Mouse (Mus musculus) ES-Bruce4 (cell line): Measurements from ENCODE around the gene Med12. TPM values are rescaled to one million over a fixed set of nuclear protein-coding genes. Genes with fewer than 3 reads are reported as not detected.

ENCODE experiments used
- H3K27ac ChIP-seq: 2 replicates; pipeline ENCODE4 v1.5.1; 2012; ENCODE audit warnings: low read length, inconsistent platforms; ENCODE audit not compliant: insufficient read depth
- H3K27me3 ChIP-seq: 2 replicates; pipeline ENCODE4 v1.6.1; 2012; ENCODE audit warnings: mild to moderate bottlenecking, low read length, inconsistent platforms; ENCODE audit not compliant: control insufficient read depth, poor library complexity, insufficient read depth, severe bottlenecking
- H3K36me3 ChIP-seq: 2 replicates; pipeline ENCODE4 v1.6.1; 2012; ENCODE audit warnings: inconsistent platforms, mild to moderate bottlenecking, low read length, moderate library complexity; ENCODE audit not compliant: control insufficient read depth, poor library complexity, insufficient read depth, severe bottlenecking
- H3K4me1 ChIP-seq: one replicate; pipeline ENCODE4 v1.8.1; 2011; ENCODE audit warnings: low read length; ENCODE audit not compliant: control insufficient read depth, insufficient read depth
- H3K4me3 ChIP-seq: 2 replicates; pipeline ENCODE4 v1.5.1; 2011; ENCODE audit warnings: low read depth, mild to moderate bottlenecking, low read length
- H3K9ac ChIP-seq: 2 replicates; pipeline ENCODE4 v1.6.1; 2012; ENCODE audit warnings: low read depth, mild to moderate bottlenecking, inconsistent platforms; ENCODE audit not compliant: poor library complexity, severe bottlenecking
- H3K9me3 ChIP-seq: replicated peaks from 2 replicates; pipeline ENCODE4 v1.6.1; 2012; ENCODE audit warnings: mild to moderate bottlenecking, low read length, inconsistent platforms; ENCODE audit not compliant: control insufficient read depth, poor library complexity, insufficient read depth, severe bottlenecking
- CTCF ChIP-seq: IDR thresholded peaks from one replicate; pipeline ENCODE4 v1.8.1; 2011; ENCODE audit warnings: low read depth, low read length
- EP300 ChIP-seq: IDR thresholded peaks from 2 replicates; pipeline ENCODE4 v1.6.1; 2011; ENCODE audit warnings: low read depth, low read length; ENCODE audit not compliant: insufficient read depth
- POLR2A ChIP-seq: IDR thresholded peaks from one replicate; pipeline ENCODE4 v1.8.1; 2011; ENCODE audit warnings: low read length; ENCODE audit not compliant: insufficient read depth
- polyA plus RNA-seq: library from polyadenylated mRNA; stranded (reverse); fragments of >200 nt; gene quantifications from 2 replicates; pipeline ENCODE4 v1.2.4, GENCODE M21; 2011; ENCODE audit warnings: low read depth; ENCODE audit not compliant: missing spikeins, insufficient read depth, insufficient read length

The Med12 gene
- polyA plus RNA-seq, 1 experiment = 41.7 TPM

- Histone ChIP-seq H3K27ac (peak overlapping the region; percentile 90), H3K36me3 (no peaks in the 10 kb centered on the region)
These were observed 13.1 kb upstream of the Med12 start for GRCm38 (mm10) chrX:101260441-101261325.

GRCm38 (mm10) chrX:101263892-101264291 lies 9.9 kb upstream of the Med12 start, which contains the start of gene Gm614:
Gene Gm614 (minus strand): TSS chrX:101263992.
- no peak within 1 kb of the TSS for H3K9ac ChIP-seq
- TF ChIP-seq POLR2A = no peak
- no peak for TF ChIP-seq EP300
- no peak for TF ChIP-seq CTCF
- no peaks in the 10 kb centered on the region for H3K36me3 ChIP-seq
- no peaks in the 10 kb centered on the region for H3K9me3 ChIP-seq
- no peak within 1 kb of the TSS for H3K27ac ChIP-seq
- H3K4me1 ChIP-seq = peaks cover 3% of the 10 kb centered on the region
- no peak within 1 kb of the TSS for H3K4me3 ChIP-seq
- H3K27me3 ChIP-seq = no peaks in the 10 kb centered on the region

More at GRCm38 (mm10) chrX:101260441-101261325, 13.1 kb upstream of the Med12 start:
- Histone ChIP-seq H3K4me1 (peaks cover 3% of the 10 kb centered on the region), H3K9me3 (no peaks in the 10 kb centered on the region), H3K9ac (peak overlapping the region; percentile 12), H3K27me3 (no peaks in the 10 kb centered on the region), H3K4me3 (peak overlapping the region; percentile 9; the same call in 1 of the 2 replicates)
- TF ChIP-seq POLR2A (no peak), EP300 (no peak), CTCF (no peak)

- Histone ChIP-seq H3K4me1 (peaks cover 3% of the 10 kb centered on the region), H3K4me3 (no peak overlapping the region), H3K27ac (no peak overlapping the region), H3K27me3 (no peaks in the 10 kb centered on the region), H3K9ac (no peak overlapping the region), H3K9me3 (no peaks in the 10 kb centered on the region), H3K36me3 (no peaks in the 10 kb centered on the region)
- TF ChIP-seq EP300 (no peak), CTCF (no peak), POLR2A (no peak)
These were observed 7.2 kb upstream of the Med12 start for GRCm38 (mm10) chrX:101266631-101267030.

GRCm38 (mm10) chrX:101268025-101268754 lies 5.6 kb upstream of the Med12 start, which contains the start of gene Il2rg:
Gene Il2rg (minus strand): TSS chrX:101268255.
- H3K27me3 ChIP-seq = no peaks in the 10 kb centered on the region
- no peaks in the 10 kb centered on the region for H3K36me3 ChIP-seq
- no peak within 1 kb of the TSS for H3K9ac ChIP-seq
- H3K27ac ChIP-seq = no peak within 1 kb of the TSS
- no peaks in the 10 kb centered on the region for H3K4me1 ChIP-seq
- no peaks in the 10 kb centered on the region for H3K9me3 ChIP-seq
- TF ChIP-seq POLR2A = no peak
- TF ChIP-seq EP300 = no peak
- TF ChIP-seq CTCF = no peak
- peak within 1 kb of the TSS; percentile 14; the same call in 1 of the 2 replicates for H3K4me3 ChIP-seq

GRCm38 (mm10) chrX:101268755-101269124 lies 5.1 kb upstream of the Med12 start, which contains the start of gene Gm20489:
Gene Gm20489 (minus strand): TSS chrX:101269023.
- no peaks in the 10 kb centered on the region for H3K9me3 ChIP-seq
- H3K27me3 ChIP-seq = no peaks in the 10 kb centered on the region
- H3K4me3 ChIP-seq = peak within 1 kb of the TSS; percentile 14; the same call in 1 of the 2 replicates
- H3K9ac ChIP-seq = no peak within 1 kb of the TSS
- TF ChIP-seq POLR2A (no peak), CTCF (no peak), EP300 (no peak)
- no peaks in the 10 kb centered on the region for H3K4me1 ChIP-seq
- H3K27ac ChIP-seq = no peak within 1 kb of the TSS
- no peaks in the 10 kb centered on the region for H3K36me3 ChIP-seq
